Mouse (Mus musculus): ENCODE measurements around the gene Bmpr1a.
"Not testable (repeated sequence)": the region's sequence is repeated elsewhere in the genome, so short reads cannot be mapped to it uniquely, and the experiment has no call there.

Gene Bmpr1a

DNA sequence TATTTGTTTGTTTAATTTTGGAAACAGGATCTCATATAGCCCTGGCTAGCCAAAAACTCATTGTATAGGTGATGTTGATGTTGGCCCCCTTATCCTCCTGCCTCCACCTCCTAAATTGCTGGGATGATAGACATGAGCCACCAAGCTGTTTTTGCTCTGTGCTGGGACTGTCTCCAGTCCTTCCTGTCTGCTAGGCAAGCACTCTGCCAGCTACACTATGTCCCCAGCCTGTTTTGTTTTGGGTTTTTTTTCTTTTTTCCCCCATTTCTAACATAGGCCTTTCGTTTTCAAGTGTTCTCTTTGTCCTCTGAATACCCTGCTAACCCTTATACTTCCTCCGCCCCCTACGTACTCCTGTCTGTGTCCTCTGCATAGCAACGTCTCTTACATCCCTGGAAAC, 109.8 kb downstream of the Bmpr1a start:
- no peak for DNase-seq (ENCODE audit: low spot score in 2 of 2)

DNA sequence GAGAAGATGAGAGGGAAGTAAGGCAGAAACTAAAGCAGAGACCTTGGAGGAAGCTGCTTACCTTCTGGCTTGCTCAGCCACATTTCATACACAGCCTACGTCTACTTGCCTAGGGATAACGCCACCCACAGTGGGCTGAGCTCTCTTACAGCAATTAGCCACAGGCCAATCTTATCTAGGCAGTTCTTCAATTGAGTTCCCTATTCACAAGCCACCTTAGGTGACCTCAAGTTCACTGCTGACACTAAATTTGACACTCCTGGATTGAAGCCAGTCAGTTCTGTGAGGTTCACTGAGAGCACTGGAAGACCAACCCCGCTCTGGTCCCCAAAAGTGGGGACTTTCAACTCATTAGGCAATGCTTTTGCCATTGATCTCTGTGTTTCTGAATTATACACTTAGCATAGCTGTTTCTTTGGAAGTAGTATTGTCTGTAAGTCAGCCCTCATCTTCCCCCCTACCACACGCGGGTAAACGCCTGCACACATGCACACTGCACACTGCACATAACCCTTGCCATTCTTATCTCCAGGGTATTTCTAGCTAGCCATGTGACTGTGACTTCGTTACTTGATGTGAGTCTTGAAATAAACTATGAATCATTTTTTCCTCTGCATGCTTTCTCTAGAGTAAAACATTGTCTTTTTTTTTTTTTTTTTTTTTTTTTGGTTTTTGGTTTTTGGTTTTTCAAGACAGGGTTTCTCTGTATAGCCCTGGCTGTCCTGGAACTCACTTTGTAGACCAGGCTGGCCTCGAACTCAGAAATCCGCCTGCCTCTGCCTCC, 120.0 kb downstream of the Bmpr1a start:
- DNase-seq (ENCODE audit: low spot score in 2 of 2), result no peak

DNA sequence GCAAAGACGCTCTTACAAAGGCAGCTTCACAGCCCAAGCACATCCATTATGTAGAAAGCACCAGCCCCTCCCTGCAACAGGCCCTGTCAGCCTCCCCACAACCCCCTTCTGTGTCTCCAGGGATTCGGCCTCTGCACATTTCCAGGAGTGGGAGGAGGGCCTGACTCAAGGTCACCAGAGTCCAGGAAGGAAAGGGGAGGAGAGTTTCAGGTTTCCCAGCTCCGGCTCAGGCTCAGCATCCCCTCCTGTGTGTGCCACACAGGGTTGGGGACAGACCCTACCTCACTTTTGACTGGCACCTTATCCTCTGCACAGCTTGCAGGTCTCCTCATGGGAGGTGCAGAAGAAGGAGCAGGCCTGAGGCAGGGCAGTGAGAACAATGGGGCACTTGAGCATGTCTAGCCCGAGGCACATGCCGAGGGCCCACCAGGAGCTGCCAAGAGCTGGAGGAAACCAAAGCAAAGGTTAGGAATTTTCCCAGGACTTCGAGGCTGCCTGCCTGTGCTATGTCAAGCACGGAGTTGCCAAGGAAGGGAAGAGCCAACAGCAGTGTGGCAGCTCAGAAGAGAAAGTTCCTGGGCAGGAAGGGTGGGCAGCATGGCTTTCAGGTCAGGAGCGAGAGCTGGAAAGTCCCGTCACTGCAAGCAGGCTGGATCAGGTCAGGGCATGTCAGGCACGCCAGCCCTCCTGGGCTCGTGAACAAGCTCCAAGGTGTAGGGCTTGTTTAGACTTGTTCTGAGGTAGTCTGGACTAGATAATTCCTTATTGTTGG, 124.4 kb downstream of the Bmpr1a start:
- peak in 1 of 2 experiments; percentile 41 for DNase-seq (ENCODE audit: low spot score in 2 of 2)

DNA sequence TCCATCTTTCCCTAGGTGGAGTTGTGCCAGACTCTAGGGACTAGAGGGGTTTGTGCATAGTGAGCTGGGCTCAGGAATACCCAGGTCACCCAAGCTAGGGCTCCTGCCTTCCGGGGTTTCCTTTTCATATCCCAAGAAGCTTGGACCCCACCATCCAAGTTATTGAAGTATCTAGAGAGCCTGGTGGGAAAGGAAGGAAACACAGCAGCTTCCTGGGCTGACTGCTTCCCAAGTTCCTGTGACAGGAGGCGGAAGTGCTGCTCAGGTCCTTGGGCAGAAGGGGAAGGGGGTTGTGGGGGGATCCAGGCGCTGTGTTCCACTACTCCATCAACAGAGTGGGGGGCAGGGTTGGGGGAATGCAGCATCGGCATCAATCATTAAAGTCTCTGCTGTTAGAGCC, 126.0 kb downstream of the Bmpr1a start:
- DNase-seq (ENCODE audit: low spot score in 2 of 2), result no peak

DNA sequence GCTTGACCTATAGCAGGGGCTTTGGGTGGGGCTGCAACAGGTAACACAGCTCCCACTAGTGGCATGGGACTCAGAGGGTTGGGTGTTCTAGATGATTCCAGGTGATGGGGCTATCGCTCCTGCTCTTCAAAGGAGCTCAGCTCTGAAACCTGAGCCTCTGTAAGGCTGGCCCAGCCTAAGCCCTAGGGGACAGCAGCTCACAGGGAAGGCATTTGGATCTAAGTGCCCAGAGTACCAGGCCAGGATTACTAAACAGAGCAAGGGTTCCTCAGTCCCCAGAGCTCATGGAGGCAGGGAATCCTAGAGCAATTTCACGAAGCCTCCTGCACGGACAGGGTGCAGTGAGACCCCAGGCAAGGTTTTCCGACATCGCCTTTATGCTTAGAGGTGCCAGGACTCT, 127.2 kb downstream of the Bmpr1a start:
- no peak for DNase-seq (ENCODE audit: low spot score in 2 of 2)

DNA sequence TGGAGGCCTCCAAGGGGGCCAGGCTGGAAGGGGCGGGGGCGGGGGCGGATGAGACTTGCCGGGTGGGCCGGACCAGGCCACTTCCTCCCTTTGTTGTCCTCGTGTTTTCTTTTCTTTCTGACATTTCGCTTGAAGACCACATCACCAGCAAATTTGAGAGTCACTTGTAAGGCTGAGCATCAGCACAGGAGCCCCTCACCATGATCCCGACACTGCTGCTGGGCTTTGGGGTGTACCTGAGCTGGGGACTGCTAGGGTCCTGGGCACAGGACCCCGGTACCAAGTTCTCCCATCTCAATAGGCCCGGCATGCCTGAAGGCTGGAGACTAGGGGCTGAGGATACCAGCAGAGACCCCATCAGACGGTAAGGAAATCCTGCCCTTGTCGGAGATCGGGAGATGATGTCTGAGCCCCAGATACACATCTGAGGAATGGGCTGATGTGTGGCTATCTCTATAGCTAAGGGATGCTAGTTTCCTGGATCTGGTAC, 127.7 kb downstream of the Bmpr1a start, which contains the start of gene Mmrn2:
TSS of gene Mmrn2 (plus strand) at position 51 of the 490 bp plus-strand sequence.
- DNase-seq (ENCODE audit: low spot score in 2 of 2), result no peak

DNA sequence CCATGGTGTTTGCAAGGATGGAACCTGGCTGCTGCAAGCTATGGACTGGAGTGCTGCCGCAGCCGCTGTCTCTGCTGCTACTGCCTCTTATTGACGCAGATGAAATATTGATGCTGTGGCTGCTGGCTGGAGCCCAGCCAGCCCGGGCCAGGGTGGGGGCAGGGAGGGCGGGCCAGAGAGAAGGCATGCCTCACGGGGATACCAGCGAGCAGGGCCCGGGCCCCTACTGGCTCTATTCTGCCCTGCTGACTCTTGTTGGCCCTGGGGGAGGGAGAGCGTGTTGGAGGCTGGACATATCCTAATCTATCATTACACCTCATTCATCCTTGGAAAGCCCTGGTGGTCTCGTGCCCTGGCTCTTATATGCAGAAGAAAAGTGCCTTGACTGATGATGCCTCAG, 128.6 kb downstream of the Bmpr1a start, which contains the start of gene Sncg:
TSS of gene Sncg (minus strand) at position 213 of the 400 bp plus-strand sequence.
- DNase-seq (ENCODE audit: low spot score in 2 of 2), result no peak

DNA sequence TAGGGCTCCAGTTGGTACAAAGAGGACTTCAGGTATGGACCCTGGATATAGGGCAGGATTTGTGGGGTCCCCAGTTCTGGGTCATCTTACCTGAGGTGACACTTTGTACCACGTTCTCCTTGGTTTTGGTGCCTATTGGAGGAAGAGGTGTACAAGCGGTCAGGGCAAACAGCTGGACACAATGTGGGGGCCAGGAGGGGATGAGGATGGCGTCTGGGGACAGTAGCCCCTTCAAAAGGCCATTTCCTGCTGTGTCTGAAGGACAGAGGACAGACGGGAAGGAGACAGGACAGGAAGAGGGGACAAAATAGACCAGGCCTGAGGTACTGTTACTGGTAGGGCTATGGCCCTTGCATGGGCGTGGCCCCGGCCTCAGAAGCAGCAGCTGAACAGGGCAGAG, 129.6 kb downstream of the Bmpr1a start:
- no peak for DNase-seq (ENCODE audit: low spot score in 2 of 2)

DNA sequence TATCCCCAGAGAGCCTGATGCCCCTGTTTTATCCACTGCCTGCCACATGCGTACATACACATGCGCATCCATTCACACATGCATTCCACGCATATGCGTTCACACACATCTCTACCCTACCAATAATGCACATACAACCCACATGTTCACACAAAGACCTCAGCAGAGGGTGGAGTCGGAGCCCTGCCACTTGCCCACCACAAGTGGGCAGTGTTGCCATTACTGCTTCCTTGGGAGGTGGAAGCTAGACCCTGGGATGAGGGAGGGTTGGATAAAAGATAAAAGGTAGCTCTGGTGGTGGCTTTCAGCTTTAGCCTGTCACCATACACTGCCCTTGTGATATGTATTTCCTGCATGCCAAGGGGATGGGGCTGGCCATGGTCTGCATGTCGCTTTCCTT, 130.5 kb downstream of the Bmpr1a start:
- peak; percentile 43 to 71 for DNase-seq (ENCODE audit: low spot score in 2 of 2)

DNA sequence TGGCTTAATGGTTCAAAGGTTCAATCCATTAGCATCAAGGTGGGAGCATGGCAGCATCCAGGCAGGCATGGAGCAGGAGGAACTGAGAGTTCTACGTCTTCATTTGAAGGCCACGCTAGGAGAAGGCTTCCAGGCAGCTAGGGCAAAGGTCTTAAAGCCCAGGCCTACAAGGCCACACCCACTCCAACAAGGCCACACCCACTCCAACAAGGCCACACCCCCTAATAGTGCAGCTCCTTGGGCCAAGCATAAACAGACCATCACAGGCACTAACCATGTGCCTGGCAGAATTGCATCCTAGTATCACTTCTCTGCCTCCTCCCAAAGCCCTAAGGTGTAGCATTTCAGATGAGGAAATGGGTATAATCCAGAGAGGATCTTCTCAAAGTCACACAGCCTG, 131.4 kb downstream of the Bmpr1a start:
- no peak for DNase-seq (ENCODE audit: low spot score in 2 of 2)

DNA sequence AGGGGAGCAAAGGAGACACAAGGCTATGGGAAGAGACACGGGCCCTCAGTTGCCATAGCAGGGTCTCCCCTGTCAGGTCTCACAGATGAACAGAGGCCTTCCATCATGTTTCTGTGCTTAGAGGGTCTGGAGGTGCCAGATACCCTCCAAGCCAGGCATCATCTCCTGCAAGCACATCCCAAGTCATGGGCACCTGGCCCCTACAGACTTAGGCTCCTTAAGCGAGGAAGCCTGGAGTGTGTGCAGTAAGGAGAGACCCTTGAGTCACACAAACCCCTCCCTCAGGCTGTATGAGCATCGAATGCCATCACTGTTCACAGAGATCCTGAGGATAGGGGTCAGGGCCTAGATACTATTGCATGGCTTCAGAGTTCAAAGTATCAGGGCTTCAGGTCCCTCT, 132.2 kb downstream of the Bmpr1a start:
- DNase-seq (ENCODE audit: low spot score in 2 of 2), result no peak

DNA sequence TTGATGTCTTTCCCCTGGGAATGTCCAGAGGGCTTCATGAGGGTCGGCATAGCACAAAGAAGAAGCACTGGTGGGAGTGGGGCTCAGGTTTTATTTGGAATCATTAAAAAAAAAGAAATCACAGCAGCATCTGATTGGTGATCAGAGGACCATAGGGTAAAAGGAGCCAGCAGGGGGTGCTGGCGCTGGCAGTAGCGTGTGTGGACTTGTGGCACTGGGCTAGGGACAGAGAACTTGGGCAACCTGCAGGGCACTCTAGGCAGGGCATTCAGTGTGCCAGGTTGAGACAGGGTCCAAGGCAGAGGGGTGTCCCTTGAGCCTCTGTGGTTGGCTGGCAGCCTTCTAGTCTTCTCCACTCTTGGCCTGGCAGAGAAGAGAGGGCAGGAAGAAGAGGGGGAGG, 132.9 kb downstream of the Bmpr1a start:
- no peak for DNase-seq (ENCODE audit: low spot score in 2 of 2)

DNA sequence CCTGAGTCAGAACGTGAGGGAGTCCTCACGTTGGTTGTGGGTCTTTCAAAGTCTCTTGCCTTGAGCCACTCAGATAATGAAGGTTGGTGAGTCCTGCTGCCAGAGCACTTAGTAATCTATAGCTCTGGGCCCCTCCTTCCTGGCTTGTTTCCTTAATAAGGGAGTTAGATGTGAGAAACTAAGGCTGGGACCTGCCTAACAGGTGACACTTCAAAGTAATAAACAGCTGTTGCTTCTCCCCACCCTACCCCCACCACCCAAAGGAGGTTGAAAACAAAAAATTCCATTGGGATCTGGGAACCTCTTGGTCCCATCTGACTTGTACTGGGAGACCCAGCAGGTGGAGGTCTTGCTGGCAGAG, 138.0 kb downstream of the Bmpr1a start:
- no peak for DNase-seq (ENCODE audit: low spot score in 2 of 2)

DNA sequence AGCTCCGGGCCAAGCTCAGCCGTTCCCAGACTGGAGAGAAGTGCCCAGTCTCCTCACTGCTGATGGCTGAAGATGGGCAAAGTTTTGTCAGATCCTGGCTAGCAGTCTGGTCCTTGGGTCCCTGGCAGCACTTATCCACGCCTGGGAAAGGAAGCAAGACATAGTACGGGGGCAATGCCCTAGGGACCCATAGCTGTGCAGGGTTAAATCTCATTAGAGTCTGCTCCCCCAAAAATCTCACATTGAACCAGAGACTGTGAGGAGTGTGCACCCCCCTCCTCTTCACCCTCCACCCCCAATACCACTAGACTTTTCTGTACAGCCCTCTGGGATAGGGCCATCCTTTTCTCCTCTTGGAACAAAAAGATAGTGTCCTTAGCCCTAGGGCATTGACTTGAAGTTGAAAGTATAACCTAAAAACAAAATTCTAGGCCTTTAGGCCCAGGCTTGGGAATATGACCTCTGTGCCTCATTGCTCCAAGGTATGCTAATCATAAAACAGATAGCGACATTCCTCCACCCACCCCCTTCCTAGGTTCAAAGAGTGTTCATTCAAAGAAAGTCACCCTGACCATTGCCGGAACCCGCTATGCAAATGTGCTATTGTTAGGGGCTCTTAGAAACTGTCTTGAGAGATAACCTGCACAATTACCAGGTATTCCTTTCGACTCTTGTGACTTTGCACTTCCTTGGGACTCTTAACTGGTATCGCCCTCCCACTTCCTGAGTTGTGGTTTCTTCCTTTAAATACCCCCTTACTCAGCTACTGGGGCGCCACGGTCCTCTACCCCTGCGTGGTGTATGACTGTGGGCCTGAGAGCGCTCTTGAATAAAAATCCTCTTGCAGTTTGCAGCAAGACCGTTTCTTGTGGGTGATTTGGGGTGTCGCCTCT, 138.6 kb downstream of the Bmpr1a start:
- not testable (repeated sequence) for DNase-seq (ENCODE audit: low spot score in 2 of 2)

DNA sequence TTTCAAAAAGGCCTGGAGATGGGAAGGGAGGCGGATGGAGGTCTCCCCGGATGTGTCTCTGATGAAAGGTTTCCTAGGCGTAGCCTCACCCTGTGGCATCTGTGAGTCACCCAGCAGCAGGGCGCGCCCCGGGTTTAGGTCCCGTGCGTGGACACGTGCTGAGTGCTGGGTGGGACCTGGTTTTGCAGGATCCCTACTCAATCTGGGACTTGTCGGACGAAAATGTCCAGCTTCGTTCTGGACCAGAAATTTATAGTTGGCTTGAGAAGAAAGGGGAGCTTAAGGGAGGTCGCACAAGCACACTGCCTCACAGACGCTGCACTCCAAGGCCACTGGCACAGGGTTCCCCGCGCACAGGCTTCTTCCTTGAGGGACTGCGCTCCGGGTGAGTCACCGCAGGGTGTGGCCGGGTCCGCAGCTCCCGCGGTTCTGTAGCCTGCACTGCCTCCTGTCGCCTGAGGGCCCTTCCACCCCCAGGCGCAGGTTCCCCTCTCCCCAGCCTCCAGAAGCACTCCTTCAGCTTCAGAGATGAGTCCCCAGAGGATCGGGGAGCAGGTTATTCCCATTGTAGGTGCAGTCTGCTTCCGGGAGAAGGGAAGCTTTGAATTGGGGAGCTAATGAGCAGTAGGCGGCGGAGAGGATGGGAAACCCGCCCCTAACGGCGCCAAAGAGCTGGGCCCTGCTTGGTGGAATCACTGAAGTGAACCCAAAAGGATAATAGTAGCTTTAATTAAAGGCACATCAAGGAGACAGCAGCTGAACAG, 139.5 kb downstream of the Bmpr1a start:
- peak; percentile 76 to 86 for DNase-seq (ENCODE audit: low spot score in 2 of 2)

DNA sequence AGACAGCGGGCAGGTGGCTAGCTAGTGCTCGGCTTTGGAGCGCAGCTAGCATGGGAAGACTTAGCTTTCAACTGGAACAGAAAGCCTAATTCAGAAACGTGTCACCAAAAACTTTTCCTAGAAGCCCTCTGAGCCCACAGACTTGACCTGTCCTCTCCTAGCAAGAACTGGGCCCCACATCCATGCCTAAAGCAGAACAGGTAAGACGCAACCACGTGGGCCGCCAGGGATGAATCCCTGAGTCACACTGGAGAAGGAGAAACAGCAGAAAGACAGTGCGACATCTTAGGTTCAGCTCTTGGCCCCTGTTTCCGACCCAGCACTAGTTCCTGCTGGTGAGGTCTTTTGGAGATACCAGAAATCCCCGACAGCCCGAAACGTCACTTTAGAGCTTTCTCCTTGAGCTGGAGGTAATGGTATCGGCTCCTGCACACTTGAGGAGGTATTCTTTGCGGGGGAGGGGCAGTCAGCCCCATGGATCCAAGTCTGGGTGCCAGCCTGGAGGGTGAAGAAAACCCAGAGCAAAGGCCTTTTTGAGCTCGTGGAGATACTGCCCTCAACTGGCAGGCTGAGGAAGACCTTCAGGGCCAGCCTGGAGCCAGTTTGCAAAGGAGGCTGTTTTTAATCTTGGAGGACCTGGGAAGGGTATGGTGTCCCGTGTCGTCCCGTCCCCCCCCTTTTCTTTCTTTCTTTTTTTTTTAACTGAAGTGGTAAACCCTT, 140.3 kb downstream of the Bmpr1a start:
- peak in 1 of 2 experiments; percentile 62 for DNase-seq (ENCODE audit: low spot score in 2 of 2)

DNA sequence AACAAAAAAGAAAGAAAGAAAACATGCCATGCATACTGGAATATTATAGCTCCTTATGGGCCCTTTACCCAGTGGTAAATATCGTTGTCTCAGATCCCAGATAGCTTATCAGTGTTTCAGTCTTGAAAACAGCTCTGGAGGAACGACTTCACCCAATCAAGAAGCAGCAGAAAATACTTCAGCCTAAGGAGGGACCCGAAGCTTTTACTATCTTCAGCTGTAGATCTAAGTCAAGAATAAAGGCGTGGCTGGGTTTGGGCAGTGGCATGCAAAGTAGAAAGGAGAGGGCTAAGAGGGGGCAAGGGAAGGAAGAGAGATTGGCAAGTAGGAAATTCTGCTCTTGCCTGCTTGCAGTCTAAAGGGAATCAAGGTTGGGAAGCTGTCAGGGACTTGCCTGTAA, 141.0 kb downstream of the Bmpr1a start:
- DNase-seq (ENCODE audit: low spot score in 2 of 2), result no peak
